Mouse (Mus musculus) layer of hippocampus, adult 2 months (tissue): Measurements from ENCODE around the gene Mypn. TPM values are rescaled to one million over a fixed set of nuclear protein-coding genes. Genes with fewer than 3 reads are reported as not detected.

ENCODE experiments used
- DNase-seq, 2 experiments: peaks; one replicate each; pipeline ENCODE4 v3.0.0; 2022; ENCODE audit warnings: low spot score in 2 of 2
- H3K27ac ChIP-seq: fragments of 200-600 bp; 2 replicates; pipeline ENCODE4 v1.8.1; 2022
- H3K4me3 ChIP-seq: fragments of 200-600 bp; 2 replicates; pipeline ENCODE4 v1.8.1; 2022; ENCODE audit warnings: mild to moderate bottlenecking
- CTCF ChIP-seq: fragments of 200-600 bp; conservative IDR thresholded peaks from 2 replicates; pipeline ENCODE4 v1.8.1; 2022; ENCODE audit warnings: antibody characterized with exemption, mild to moderate bottlenecking, moderate library complexity
- total RNA-seq, 2 experiments: library from RNA; stranded (reverse); gene quantifications; 2 replicates each; pipeline ENCODE4 v1.2.3; 2021

Mypn gene
- total RNA-seq, 2 experiments from 2014 or later: 1.5 to 1.6 TPM

GRCm38 (mm10) chr10:63234133-63234532 lies 30.4 kb upstream of the Mypn start:
- no peak for TF ChIP-seq CTCF
- no peak overlapping the region for H3K27ac ChIP-seq
- DNase-seq: peak; percentile 29 to 52
- no peak overlapping the region for H3K4me3 ChIP-seq

GRCm38 (mm10) chr10:63231630-63232029 lies 27.9 kb upstream of the Mypn start:
- Histone ChIP-seq H3K4me3 (no peak overlapping the region), H3K27ac (no peak overlapping the region)
- DNase-seq: no peak
- TF ChIP-seq CTCF: no peak

GRCm38 (mm10) chr10:63230854-63231253 lies 27.1 kb upstream of the Mypn start:
- Histone ChIP-seq H3K4me3 (no peak overlapping the region), H3K27ac (no peak overlapping the region)
- TF ChIP-seq CTCF: no peak
- no peak for DNase-seq

- Histone ChIP-seq H3K27ac (no peak overlapping the region), H3K4me3 (no peak overlapping the region)
- TF ChIP-seq CTCF: no peak
- DNase-seq: no peak
Observed at GRCm38 (mm10) chr10:63230266-63230665, 26.5 kb upstream of the Mypn start.

GRCm38 (mm10) chr10:63224341-63224740 lies 20.6 kb upstream of the Mypn start:
- no peak for DNase-seq
- H3K27ac ChIP-seq: no peak overlapping the region
- H3K4me3 ChIP-seq: no peak overlapping the region
- TF ChIP-seq CTCF: no peak

- H3K4me3 ChIP-seq: no peak overlapping the region
- no peak overlapping the region for H3K27ac ChIP-seq
- TF ChIP-seq CTCF: no peak
- DNase-seq: no peak
Observed at GRCm38 (mm10) chr10:63221081-63221783, 17.5 kb upstream of the Mypn start.

- DNase-seq: no peak
- H3K4me3 ChIP-seq: no peak overlapping the region
- TF ChIP-seq CTCF: no peak
Observed at GRCm38 (mm10) chr10:63208871-63209270, 5.1 kb upstream of the Mypn start.

GRCm38 (mm10) chr10:63203002-63203401 lies 750 bp downstream of the Mypn start:
- TF ChIP-seq CTCF: no peak
- no peak overlapping the region for H3K27ac ChIP-seq
- no peak overlapping the region for H3K4me3 ChIP-seq
- no peak for DNase-seq

More at GRCm38 (mm10) chr10:63208871-63209270, 5.1 kb upstream of the Mypn start:
- no peak overlapping the region for H3K27ac ChIP-seq

GRCm38 (mm10) chr10:63201534-63201933 lies 2.2 kb downstream of the Mypn start:
- no peak for TF ChIP-seq CTCF
- Histone ChIP-seq H3K27ac (no peak overlapping the region), H3K4me3 (no peak overlapping the region)
- DNase-seq: no peak

GRCm38 (mm10) chr10:63199008-63199407 lies 4.7 kb downstream of the Mypn start:
- no peak for DNase-seq
- TF ChIP-seq CTCF: no peak
- H3K4me3 ChIP-seq: no peak overlapping the region
- no peak overlapping the region for H3K27ac ChIP-seq

GRCm38 (mm10) chr10:63192736-63193135 lies 11.0 kb downstream of the Mypn start:
- H3K4me3 ChIP-seq: no peak overlapping the region
- TF ChIP-seq CTCF: no peak
- no peak for DNase-seq
- no peak overlapping the region for H3K27ac ChIP-seq

GRCm38 (mm10) chr10:63192276-63192675 lies 11.5 kb downstream of the Mypn start:
- TF ChIP-seq CTCF: no peak
- no peak for DNase-seq
- Histone ChIP-seq H3K4me3 (no peak overlapping the region), H3K27ac (no peak overlapping the region)

- H3K4me3 ChIP-seq: no peak overlapping the region
- no peak for DNase-seq
- no peak overlapping the region for H3K27ac ChIP-seq
- no peak for TF ChIP-seq CTCF
Observed at GRCm38 (mm10) chr10:63184451-63184850, 19.3 kb downstream of the Mypn start.

- Histone ChIP-seq H3K27ac (no peak overlapping the region), H3K4me3 (no peak overlapping the region)
- TF ChIP-seq CTCF: no peak
- no peak for DNase-seq
Observed at GRCm38 (mm10) chr10:63182177-63182768, 21.5 kb downstream of the Mypn start.
